In genomic region chr7:44305686-44306085, GRCm38 (mm10) we compare ENCODE assay signal across 8 mouse cellular contexts. TPM values are rescaled to one million over a fixed set of nuclear protein-coding genes. Genes with fewer than 3 reads are reported as not detected.
DNase-seq lines count a peak whose midpoint lies in the region; ATAC-seq and TF ChIP-seq lines count a peak whose summit lies in the region.

No protein-coding gene starts in this region.

- peak overlapping the region; percentile 76 for H3K4me3 ChIP-seq in kidney, embryonic 16.5 days (ENCODE audit: low read length)
- H3K4me3 ChIP-seq in cortical plate, adult 2 months (ENCODE audit: insufficient read depth, low read length), result no peak overlapping the region; the same call in 1 of the 2 replicates
- peak overlapping the region; percentile 76 for H3K4me3 ChIP-seq in hindbrain, embryonic 10.5 days
- H3K4me3 ChIP-seq in midbrain, embryonic 12.5 days, result peak overlapping the region; percentile 57; the same call in 1 of the 2 replicates

- H3K27ac ChIP-seq in kidney, embryonic 16.5 days (ENCODE audit: low read length), result peak overlapping the region; percentile 93
- H3K27ac ChIP-seq in cortical plate, adult 2 months (ENCODE audit: insufficient read depth, low read length), result no peak overlapping the region
- H3K27ac ChIP-seq in hindbrain, embryonic 10.5 days, result peak overlapping the region; percentile 99
- peak overlapping the region; percentile 55 for H3K27ac ChIP-seq in midbrain, embryonic 12.5 days (replicated peaks)

- ATAC-seq in kidney, embryonic 16.5 days (ENCODE audit: low FRiP score, low TSS enrichment), result no peak
- ATAC-seq in midbrain, embryonic 12.5 days (ENCODE audit: low FRiP score, low read depth), result no peak; the same call in 1 of the 2 replicates

- H3K9ac ChIP-seq in kidney, embryonic 16.5 days (replicated peaks; ENCODE audit: low read length), result peak overlapping the region; percentile 60
- H3K9ac ChIP-seq in midbrain, embryonic 12.5 days (replicated peaks), result no peak overlapping the region

- H3K4me2 ChIP-seq in kidney, embryonic 16.5 days (replicated peaks; ENCODE audit: low read depth, low read length), result peak overlapping the region; percentile 57
- H3K4me2 ChIP-seq in midbrain, embryonic 12.5 days (replicated peaks), result peak overlapping the region; percentile 78

- no peak for TF ChIP-seq CTCF in cortical plate, adult 2 months (IDR thresholded peaks at IDR 0.05; ENCODE audit: extremely low read depth, insufficient read depth, low read length)

- H3K9me3 ChIP-seq in kidney, embryonic 16.5 days (ENCODE audit: low read length), result no peaks in the 10 kb centered on the region
- H3K9me3 ChIP-seq in hindbrain, embryonic 10.5 days, result no peaks in the 10 kb centered on the region
- no peaks in the 10 kb centered on the region for H3K9me3 ChIP-seq in midbrain, embryonic 12.5 days

- 6% methylated on average over 16 of the region's 16 CpGs for WGBS in kidney, embryonic 16.5 days
- WGBS in hindbrain, embryonic 10.5 days, result 10% methylated on average over 16 of the region's 16 CpGs
- WGBS in midbrain, embryonic 12.5 days, result 7% methylated on average over 16 of the region's 16 CpGs

- no peaks in the 10 kb centered on the region for H3K36me3 ChIP-seq in kidney, embryonic 16.5 days (ENCODE audit: insufficient read depth, low read length)
- no peaks in the 10 kb centered on the region for H3K36me3 ChIP-seq in hindbrain, embryonic 10.5 days
- no peaks in the 10 kb centered on the region for H3K36me3 ChIP-seq in midbrain, embryonic 12.5 days

- H3K27me3 ChIP-seq in kidney, embryonic 16.5 days (ENCODE audit: insufficient read depth, low read length), result peaks cover 8% of the 10 kb centered on the region; the same call in 1 of the 2 replicates
- H3K27me3 ChIP-seq in hindbrain, embryonic 10.5 days (ENCODE audit: insufficient read depth, poor library complexity, severe bottlenecking), result peaks cover 50% of the 10 kb centered on the region
- H3K27me3 ChIP-seq in midbrain, embryonic 12.5 days, result peaks cover 30% of the 10 kb centered on the region

- peaks cover 23% of the 10 kb centered on the region for H3K4me1 ChIP-seq in kidney, embryonic 16.5 days (ENCODE audit: insufficient read depth, low read length)
- 0 out of 2 replicates have a peak, but pooled peaks cover 2% of the 10 kb centered on the region for H3K4me1 ChIP-seq in cortical plate, adult 2 months (ENCODE audit: control insufficient read depth, insufficient read depth, low read length)
- H3K4me1 ChIP-seq in hindbrain, embryonic 10.5 days (replicated peaks), result peaks cover 37% of the 10 kb centered on the region
- peaks cover 25% of the 10 kb centered on the region for H3K4me1 ChIP-seq in midbrain, embryonic 12.5 days

- TF ChIP-seq POLR2A in cortical plate, adult 2 months (IDR thresholded peaks at IDR 0.05; ENCODE audit: extremely low read depth, insufficient read depth, low read length), result 0 out of 2 replicates have a peak, but pooled peaks have one; percentile 3

- DNase-seq in kidney, adult 8-10 months, result no peak
- DNase-seq in hindbrain, embryonic 10.5 days (ENCODE audit: low spot score), result no peak
- no peak for DNase-seq in adipocyte (ENCODE audit: low spot score)
- DNase-seq in layer of hippocampus, adult 9-11 months, result no peak
- no peak for DNase-seq in spleen, adult 18-20 months

RNA-seq across cellular contexts. Expression of gene Clec11a, which starts 1.0 kb away (rescaled TPM):
- polyA plus RNA-seq in kidney, embryonic 16.5 days (2015; fragmentation: Nextera tagmentation; extraction: Ambion mirVana), result 3.6 and 5.8 TPM in 2 replicates
- polyA plus RNA-seq in cortical plate, adult 2 months (2012; rRNA removed), result 5.4 and 5.6 TPM in 2 replicates
- 1.8 and 2.1 TPM in 2 replicates for polyA plus RNA-seq in hindbrain, embryonic 10.5 days (2016; fragmentation: Nextera tagmentation; extraction: Ambion mirVana)
- 2.5 and 2.6 TPM in 2 replicates for polyA plus RNA-seq in midbrain, embryonic 12.5 days (2016; fragmentation: Nextera tagmentation; extraction: Ambion mirVana)

RNA-seq across cellular contexts. Expression of gene Shank1, which starts 4.4 kb away (rescaled TPM):
- 1.5 and 1.7 TPM in 2 replicates for polyA plus RNA-seq in kidney, embryonic 16.5 days (2015; fragmentation: Nextera tagmentation; extraction: Ambion mirVana)
- polyA plus RNA-seq in cortical plate, adult 2 months (2012; rRNA removed), result 106 and 113 TPM in 2 replicates
- polyA plus RNA-seq in hindbrain, embryonic 10.5 days (2016; fragmentation: Nextera tagmentation; extraction: Ambion mirVana), result 1.2 and 4.6 TPM in 2 replicates
- 8.5 and 11.4 TPM in 2 replicates for polyA plus RNA-seq in midbrain, embryonic 12.5 days (2016; fragmentation: Nextera tagmentation; extraction: Ambion mirVana)

RNA-seq across cellular contexts. Expression of gene Gm15517, which starts 44.4 kb away (rescaled TPM):
- not detected in 2 replicates for polyA plus RNA-seq in kidney, embryonic 16.5 days (2015; fragmentation: Nextera tagmentation; extraction: Ambion mirVana)
- polyA plus RNA-seq in cortical plate, adult 2 months (2012; rRNA removed), result not detected in 2 replicates
- not detected in 2 replicates for polyA plus RNA-seq in hindbrain, embryonic 10.5 days (2016; fragmentation: Nextera tagmentation; extraction: Ambion mirVana)
- polyA plus RNA-seq in midbrain, embryonic 12.5 days (2016; fragmentation: Nextera tagmentation; extraction: Ambion mirVana), result not detected in 2 replicates

RNA-seq across cellular contexts. Expression of gene Acp4, which starts 48.5 kb away (rescaled TPM):
- polyA plus RNA-seq in kidney, embryonic 16.5 days (2015; fragmentation: Nextera tagmentation; extraction: Ambion mirVana), result not detected in 2 replicates
- not detected in 2 replicates for polyA plus RNA-seq in cortical plate, adult 2 months (2012; rRNA removed)
- 0.09 and 0.12 TPM in 2 replicates for polyA plus RNA-seq in hindbrain, embryonic 10.5 days (2016; fragmentation: Nextera tagmentation; extraction: Ambion mirVana)
- polyA plus RNA-seq in midbrain, embryonic 12.5 days (2016; fragmentation: Nextera tagmentation; extraction: Ambion mirVana), result 0.18 TPM in 2 replicates

RNA-seq across cellular contexts. Expression of gene 2410002F23Rik, which starts 59.2 kb away (rescaled TPM):
- 178 and 180 TPM in 2 replicates for polyA plus RNA-seq in kidney, embryonic 16.5 days (2015; fragmentation: Nextera tagmentation; extraction: Ambion mirVana)
- polyA plus RNA-seq in cortical plate, adult 2 months (2012; rRNA removed), result 105 TPM in 2 replicates
- 173 and 174 TPM in 2 replicates for polyA plus RNA-seq in hindbrain, embryonic 10.5 days (2016; fragmentation: Nextera tagmentation; extraction: Ambion mirVana)
- polyA plus RNA-seq in midbrain, embryonic 12.5 days (2016; fragmentation: Nextera tagmentation; extraction: Ambion mirVana), result 174 and 194 TPM in 2 replicates
